Mouse (Mus musculus) heart, postnatal 4 days (tissue): ENCODE measurements around the gene Plk5. TPM values are rescaled to one million over a fixed set of nuclear protein-coding genes. Genes with fewer than 3 reads are reported as not detected.
"Not testable (repeated sequence)": the region's sequence is repeated elsewhere in the genome, so short reads cannot be mapped to it uniquely, and the experiment has no call there.

Experiments used
- DNase-seq: peaks from one replicate; pipeline ENCODE4 v3.0.0; 2021
- total RNA-seq, 2 experiments: library from RNA; stranded (reverse); gene quantifications; 2 replicates each; pipeline ENCODE4 v1.2.3; 2021

The Plk5 gene
- total RNA-seq, 2 experiments from 2014 or later = not detected

- no peak for DNase-seq
These were observed 24.4 kb upstream of the Plk5 start for GRCm38 (mm10) chr10:80331636-80332524.

DNA sequence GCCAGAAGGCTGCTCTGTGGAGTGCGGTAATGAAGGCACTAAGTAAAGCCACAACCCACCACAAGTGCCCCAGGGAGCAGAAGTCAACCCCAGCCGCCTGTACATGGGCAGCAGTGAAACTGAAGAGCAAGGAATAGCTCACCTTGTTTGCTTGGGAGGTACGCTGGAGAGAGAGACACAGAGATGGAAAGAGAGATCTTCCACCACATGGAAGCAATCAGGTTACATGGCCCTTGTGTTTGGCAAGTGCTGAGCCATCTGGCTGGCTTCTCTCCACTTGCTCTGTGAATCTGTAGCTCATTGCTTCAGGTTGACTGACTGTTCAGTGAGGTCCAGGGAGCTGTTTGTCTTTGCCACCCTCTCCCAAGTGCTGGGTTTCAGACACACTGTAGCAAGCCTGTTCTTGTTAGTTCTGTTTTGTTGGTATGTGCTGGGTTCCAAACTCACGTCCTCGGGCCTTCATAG is 23.7 kb upstream of the Plk5 start:
- no peak for DNase-seq

DNA sequence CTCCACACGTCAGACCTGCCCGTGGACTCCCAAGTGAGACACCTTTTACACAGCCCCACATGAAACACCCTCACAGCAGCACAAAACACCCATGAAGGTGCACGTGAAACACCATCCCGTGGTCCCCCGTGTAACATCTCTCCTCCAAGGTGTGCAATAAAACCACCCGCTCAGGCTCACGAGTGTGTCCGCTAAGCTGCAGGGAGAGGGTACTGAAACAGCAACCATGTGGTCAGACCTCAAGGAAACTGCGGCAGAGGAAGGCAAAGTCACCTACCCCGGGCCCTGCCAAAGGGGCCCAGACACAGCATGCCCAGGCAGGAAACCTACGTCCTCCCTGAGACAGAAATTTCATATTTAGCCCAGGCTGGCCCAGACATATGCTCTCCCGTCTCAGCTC is 20.0 kb upstream of the Plk5 start:
- no peak for DNase-seq

GRCm38 (mm10) chr10:80339941-80340750 is 16.1 kb upstream of the Plk5 start:
- peak; percentile 92 for DNase-seq

- no peak for DNase-seq
These were observed 15.2 kb upstream of the Plk5 start for GRCm38 (mm10) chr10:80341026-80341425.

GRCm38 (mm10) chr10:80341491-80342304 is 14.6 kb upstream of the Plk5 start:
- no peak for DNase-seq

GRCm38 (mm10) chr10:80342305-80342748 is 13.9 kb upstream of the Plk5 start:
- no peak for DNase-seq

- peak; percentile 59 for DNase-seq
These were observed 13.4 kb upstream of the Plk5 start for GRCm38 (mm10) chr10:80342749-80343424.

DNA sequence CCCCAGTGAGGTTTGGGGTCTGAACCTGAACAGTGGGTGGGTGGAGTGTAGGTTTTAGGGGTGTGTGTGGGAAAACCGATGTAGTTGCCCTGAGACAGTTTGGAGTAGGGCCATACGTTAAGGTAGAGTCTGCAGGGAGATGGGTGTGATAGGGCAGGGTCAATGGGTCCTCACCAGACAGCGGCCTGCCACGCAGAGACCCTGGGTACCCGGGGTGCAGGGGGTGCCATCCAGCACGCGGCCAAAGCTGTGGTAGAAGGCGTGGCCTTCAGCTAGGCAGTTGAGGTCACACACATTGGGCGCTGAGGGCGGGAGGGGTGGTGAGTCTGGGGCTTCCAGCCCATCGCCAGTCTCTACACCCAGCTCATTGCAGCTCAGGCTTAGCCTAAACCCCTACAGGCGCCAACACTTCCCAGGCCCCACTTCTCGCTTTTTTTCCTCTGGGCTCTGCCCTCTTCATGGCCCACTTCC is 12.8 kb upstream of the Plk5 start:
- DNase-seq = no peak

GRCm38 (mm10) chr10:80344131-80344661 is 12.1 kb upstream of the Plk5 start:
- DNase-seq = no peak

- no peak for DNase-seq
These were observed 11.1 kb upstream of the Plk5 start for GRCm38 (mm10) chr10:80345122-80345521.

GRCm38 (mm10) chr10:80345929-80346328 is 10.3 kb upstream of the Plk5 start:
- not testable (repeated sequence) for DNase-seq

- peak; percentile 45 for DNase-seq
These were observed 8.7 kb upstream of the Plk5 start for GRCm38 (mm10) chr10:80347514-80347967.

- DNase-seq = peak; percentile 83
These were observed 7.9 kb upstream of the Plk5 start, which contains the start of gene Adamtsl5 for GRCm38 (mm10) chr10:80348244-80348781. Gene Adamtsl5 (minus strand): TSS chr10:80348412.

- DNase-seq = peak; percentile 63
These were observed 7.3 kb upstream of the Plk5 start for GRCm38 (mm10) chr10:80348981-80349380.

DNA sequence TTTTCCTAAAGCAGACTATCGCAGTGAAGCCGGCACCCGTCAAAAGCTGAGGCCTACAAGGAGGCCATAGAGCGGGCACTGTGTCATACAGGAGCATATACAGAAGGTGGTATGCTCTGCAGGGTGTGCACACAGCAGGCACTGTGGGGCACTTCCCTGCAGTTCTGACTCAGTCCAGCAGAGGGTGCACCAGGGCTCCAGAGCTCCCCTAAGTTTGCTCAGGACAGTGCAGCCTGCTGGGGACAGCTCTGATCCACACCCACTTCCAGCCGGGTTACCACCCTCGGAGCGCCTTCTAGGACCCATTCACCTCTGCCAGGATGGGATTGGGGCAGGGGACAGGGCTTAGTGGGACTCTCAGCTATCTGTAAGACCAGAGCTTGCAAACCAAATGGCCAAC is 6.0 kb upstream of the Plk5 start:
- DNase-seq = peak; percentile 95

GRCm38 (mm10) chr10:80351896-80352295 is 4.4 kb upstream of the Plk5 start:
- DNase-seq = no peak

DNA sequence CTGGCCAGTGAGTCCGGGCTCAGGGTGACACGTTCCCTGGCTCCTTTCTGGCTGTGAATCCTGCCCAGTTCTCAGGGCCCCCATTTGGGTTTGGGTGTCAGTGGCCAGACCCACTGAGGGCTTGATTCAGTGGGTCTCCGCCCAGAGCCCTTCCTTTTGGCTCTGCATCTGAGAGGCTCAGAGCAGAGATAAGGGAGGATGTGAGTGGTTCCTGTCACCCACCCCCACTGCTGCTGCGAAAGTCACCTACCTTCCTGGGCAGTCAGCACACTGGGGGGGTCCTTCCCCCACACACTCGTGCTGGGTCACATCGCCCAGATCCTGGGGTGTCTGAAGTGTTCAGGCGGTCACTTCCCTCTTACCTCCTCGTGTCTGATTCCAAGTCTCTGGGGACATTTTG is 3.5 kb upstream of the Plk5 start:
- DNase-seq = no peak

- no peak for DNase-seq
These were observed 828 bp upstream of the Plk5 start for GRCm38 (mm10) chr10:80355431-80355830.

GRCm38 (mm10) chr10:80356737-80357136 is 478 bp downstream of the Plk5 start:
- DNase-seq = no peak

DNA sequence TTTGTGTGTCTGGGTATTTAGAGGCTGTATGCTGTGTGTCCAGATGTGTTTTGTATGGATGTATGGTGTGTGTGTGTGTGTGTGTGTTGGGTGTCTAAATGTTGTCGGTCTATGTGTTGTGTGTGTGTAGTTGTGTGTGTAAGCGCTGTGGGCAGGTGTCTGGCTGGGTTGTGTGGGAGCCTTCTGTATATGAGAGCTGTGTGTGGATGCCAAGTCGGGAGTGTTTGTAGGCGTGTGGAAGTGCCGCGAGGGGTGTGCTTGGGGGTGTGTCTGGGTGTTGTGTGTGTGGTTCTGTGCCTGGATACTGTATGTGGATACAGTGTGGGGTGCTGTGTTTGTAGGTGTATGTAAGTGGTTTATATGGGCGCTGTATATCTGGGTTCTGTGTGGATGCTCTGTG is 1.1 kb downstream of the Plk5 start:
- no peak for DNase-seq
